Mouse (Mus musculus) gastrocnemius, adult 8-10 months (tissue): ENCODE results near the gene Dgkb. TPM values are rescaled to one million over a fixed set of nuclear protein-coding genes. Genes with fewer than 3 reads are reported as not detected.

ENCODE experiments used
- DNase-seq, 2 experiments: peaks; one replicate each; pipeline ENCODE4 v3.0.0; 2022; ENCODE audit warnings: low spot score in 2 of 2
- total RNA-seq, 4 experiments: library from RNA; stranded (reverse); gene quantifications; 2 replicates each; pipeline ENCODE4 v1.2.4; 2022

Dgkb gene
- total RNA-seq, 4 experiments from 2014 or later, result 0.58 to 1.2 (median 0.97) TPM

GRCm38 (mm10) chr12:38593653-38594052, 776.1 kb downstream of the Dgkb start:
- DNase-seq, result no peak

- no peak for DNase-seq
Observed at GRCm38 (mm10) chr12:38594055-38594454, 776.5 kb downstream of the Dgkb start.

DNA sequence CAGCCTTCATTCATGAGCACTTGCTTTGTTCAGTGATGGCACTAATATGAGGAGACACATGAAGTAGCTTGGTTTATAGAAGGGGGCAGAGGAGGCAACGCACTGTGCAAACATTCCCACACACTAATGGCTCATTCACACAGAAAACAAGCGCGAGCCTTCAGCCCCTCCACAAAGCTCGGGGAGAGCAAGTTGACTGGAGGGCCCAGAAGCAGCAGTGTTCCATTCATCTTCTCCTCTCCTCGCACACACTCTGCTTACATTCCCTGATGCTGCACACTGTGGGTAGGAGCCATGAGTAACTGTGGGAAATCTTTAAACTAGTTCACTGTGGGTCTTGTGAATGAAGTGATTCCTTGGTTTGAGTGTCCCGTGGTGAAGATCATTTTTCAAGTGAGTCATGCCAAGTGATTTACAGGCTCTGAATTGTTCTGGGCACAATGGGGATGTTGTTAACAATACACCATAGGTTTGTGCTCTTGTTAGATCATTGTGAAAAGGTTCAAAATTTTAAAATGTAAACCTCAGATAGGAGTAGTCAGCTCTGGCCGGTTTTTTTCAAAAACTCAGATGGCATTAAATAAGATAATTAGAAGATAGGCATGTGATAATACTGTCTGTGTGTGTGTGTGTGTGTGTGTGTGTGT, 779.0 kb downstream of the Dgkb start:
- DNase-seq, result no peak

DNA sequence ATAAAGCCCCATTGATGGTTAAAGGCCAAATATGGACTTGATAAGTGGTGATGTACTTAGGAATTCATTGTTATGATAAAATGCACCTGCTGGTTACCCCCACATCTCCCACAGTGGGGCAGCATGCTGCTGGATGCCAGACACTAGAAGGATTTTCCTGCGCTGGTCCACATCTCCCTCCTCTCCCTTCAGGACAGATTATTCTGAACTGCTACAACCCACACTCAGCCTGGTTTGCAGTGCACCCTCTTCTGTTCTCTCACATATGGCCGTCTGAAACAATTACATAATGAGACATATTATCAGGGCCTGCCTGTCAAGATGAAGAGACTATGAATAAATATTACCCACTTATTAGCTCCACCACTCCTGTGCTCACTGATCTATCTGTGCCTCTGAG, 780.6 kb downstream of the Dgkb start:
- no peak for DNase-seq

GRCm38 (mm10) chr12:38600165-38600845, 782.8 kb downstream of the Dgkb start:
- DNase-seq, result no peak

DNA sequence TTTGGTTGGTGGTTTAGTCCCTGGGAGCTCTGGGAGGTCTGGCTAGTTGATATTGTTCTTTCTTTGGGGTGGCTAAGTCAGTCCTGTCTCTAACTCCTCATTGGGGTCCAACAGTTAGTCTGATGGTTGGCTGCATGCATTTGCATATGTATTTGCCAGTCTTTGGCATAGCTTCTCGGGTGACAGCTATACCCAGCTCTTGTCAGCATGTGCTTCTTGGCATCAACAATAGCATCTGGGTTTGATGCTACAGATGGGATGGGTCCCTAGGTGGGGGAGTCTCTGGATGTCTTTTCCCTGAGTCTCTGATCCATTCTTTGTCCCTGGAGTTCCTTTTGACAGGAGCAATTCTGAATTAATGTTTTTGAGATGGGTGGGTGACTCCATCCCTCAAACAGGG, 790.6 kb downstream of the Dgkb start:
- no peak for DNase-seq

- DNase-seq, result no peak
Observed at GRCm38 (mm10) chr12:38668265-38668664, 850.7 kb downstream of the Dgkb start.
